ENCODE assay signal across 8 mouse cellular contexts in the genomic region with DNA sequence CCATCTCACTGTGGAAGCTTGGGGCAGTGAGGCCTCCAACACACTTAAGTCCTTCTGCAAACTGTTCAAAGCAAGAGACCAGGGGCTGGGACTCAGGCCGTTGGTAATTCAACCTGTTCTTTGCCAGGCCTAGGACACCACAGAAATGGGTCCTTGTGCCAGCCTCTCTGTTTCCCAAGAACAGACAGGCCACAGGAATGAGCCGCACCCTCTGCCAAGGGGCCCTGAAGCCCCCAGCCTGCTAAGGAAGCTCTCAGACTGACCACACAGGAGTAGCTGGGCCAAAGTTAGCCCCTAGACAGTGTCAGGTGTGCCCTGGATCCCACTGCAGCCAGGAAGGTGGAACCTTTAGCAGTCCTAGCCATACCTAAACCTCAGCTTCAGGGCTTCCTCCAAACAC. TPM values are rescaled to one million over a fixed set of nuclear protein-coding genes. Genes with fewer than 3 reads are reported as not detected.
DNase-seq lines count a peak whose midpoint lies in the region; ATAC-seq and TF ChIP-seq lines count a peak whose summit lies in the region.

No protein-coding gene starts in this region.

- ATAC-seq in forebrain, postnatal 0 days = no peak
- no peak for ATAC-seq in limb, embryonic 15.5 days (ENCODE audit: insufficient number of reproducible peaks, low FRiP score, low TSS enrichment, low read depth)
- ATAC-seq in neural tube, embryonic 15.5 days (ENCODE audit: low FRiP score) = no peak

- H3K4me3 ChIP-seq in forebrain, postnatal 0 days (ENCODE audit: low read depth, low read length) = peak overlapping the region; percentile 99
- H3K4me3 ChIP-seq in limb, embryonic 15.5 days = peak overlapping the region; percentile 97
- peak overlapping the region; percentile 91 for H3K4me3 ChIP-seq in neural tube, embryonic 15.5 days (replicated peaks)

- peak overlapping the region; percentile 65 for H3K4me2 ChIP-seq in forebrain, postnatal 0 days (ENCODE audit: low read depth)
- peak overlapping the region; percentile 74 for H3K4me2 ChIP-seq in limb, embryonic 15.5 days
- peak overlapping the region; percentile 94 for H3K4me2 ChIP-seq in neural tube, embryonic 15.5 days

- peak; percentile 26 for DNase-seq in kidney, adult 9 months
- no peak for DNase-seq in kidney, postnatal 36 days
- DNase-seq in NIH3T3 (ENCODE audit: low read depth) = peak; percentile 38
- no peak for DNase-seq in forebrain, postnatal 0 days
- no peak for DNase-seq in spleen, postnatal 36 days (ENCODE audit: low spot score in 2 of 2)
- no peak for DNase-seq in frontal cortex, postnatal 36 days (ENCODE audit: low spot score in 2 of 2)

- no peaks in the 10 kb centered on the region for H3K9me3 ChIP-seq in forebrain, postnatal 0 days (ENCODE audit: low read length)
- no peaks in the 10 kb centered on the region for H3K9me3 ChIP-seq in limb, embryonic 15.5 days
- H3K9me3 ChIP-seq in neural tube, embryonic 15.5 days (replicated peaks) = no peaks in the 10 kb centered on the region

- peaks cover 31% of the 10 kb centered on the region for H3K4me1 ChIP-seq in forebrain, postnatal 0 days (ENCODE audit: insufficient read depth)
- peaks cover 63% of the 10 kb centered on the region for H3K4me1 ChIP-seq in limb, embryonic 15.5 days
- H3K4me1 ChIP-seq in neural tube, embryonic 15.5 days = peaks cover 61% of the 10 kb centered on the region

- peaks cover 12% of the 10 kb centered on the region; the same call in 1 of the 2 replicates for H3K36me3 ChIP-seq in forebrain, postnatal 0 days (ENCODE audit: insufficient read depth)
- peaks cover 17% of the 10 kb centered on the region for H3K36me3 ChIP-seq in limb, embryonic 15.5 days
- H3K36me3 ChIP-seq in neural tube, embryonic 15.5 days = peaks cover 18% of the 10 kb centered on the region

- 69% methylated on average over 2 of the region's 2 CpGs for WGBS in forebrain, postnatal 0 days
- WGBS in limb, embryonic 15.5 days = 39% methylated on average over 2 of the region's 2 CpGs
- 66% methylated on average over 2 of the region's 2 CpGs for WGBS in neural tube, embryonic 15.5 days

- H3K27ac ChIP-seq in forebrain, postnatal 0 days (ENCODE audit: low read depth, low read length) = no peak overlapping the region
- peak overlapping the region; percentile 96 for H3K27ac ChIP-seq in limb, embryonic 15.5 days
- H3K27ac ChIP-seq in neural tube, embryonic 15.5 days (replicated peaks) = 0 out of 2 replicates have a peak overlapping the region, but pooled peaks have one; percentile 93

- no peak for TF ChIP-seq CTCF in forebrain, postnatal 0 days (IDR thresholded peaks at IDR 0.05; ENCODE audit: low read depth)

- H3K27me3 ChIP-seq in forebrain, postnatal 0 days (ENCODE audit: insufficient read depth, low read length) = no peaks in the 10 kb centered on the region
- H3K27me3 ChIP-seq in limb, embryonic 15.5 days = no peaks in the 10 kb centered on the region
- no peaks in the 10 kb centered on the region for H3K27me3 ChIP-seq in neural tube, embryonic 15.5 days (replicated peaks)

- H3K9ac ChIP-seq in forebrain, postnatal 0 days = peak overlapping the region; percentile 92
- peak overlapping the region; percentile 87 for H3K9ac ChIP-seq in limb, embryonic 15.5 days
- H3K9ac ChIP-seq in neural tube, embryonic 15.5 days (replicated peaks) = peak overlapping the region; percentile 74

RNA-seq across cellular contexts. Expression of gene Mxd4, which starts 1.1 kb away (rescaled TPM):
- 75.9 and 88.9 TPM in 2 replicates for total RNA-seq in forebrain, postnatal 0 days (2014; rRNA removed)
- polyA plus RNA-seq in forebrain, postnatal 0 days (2015; fragmentation: Nextera tagmentation; extraction: Ambion mirVana) = 18.1 and 23.7 TPM in 2 replicates
- polyA plus RNA-seq in limb, embryonic 15.5 days (2015; fragmentation: Nextera tagmentation; extraction: Ambion mirVana) = 40.3 and 42.4 TPM in 2 replicates
- 25.7 and 29.7 TPM in 2 replicates for polyA plus RNA-seq in neural tube, embryonic 15.5 days (2015; fragmentation: Nextera tagmentation; extraction: Ambion mirVana)

RNA-seq across cellular contexts. Expression of gene Haus3, which starts 17.1 kb away (rescaled TPM):
- 6.0 and 11.4 TPM in 2 replicates for total RNA-seq in forebrain, postnatal 0 days (2014; rRNA removed)
- 7.9 and 9.1 TPM in 2 replicates for polyA plus RNA-seq in forebrain, postnatal 0 days (2015; fragmentation: Nextera tagmentation; extraction: Ambion mirVana)
- 28.1 and 29.4 TPM in 2 replicates for polyA plus RNA-seq in limb, embryonic 15.5 days (2015; fragmentation: Nextera tagmentation; extraction: Ambion mirVana)
- 13.1 and 19.2 TPM in 2 replicates for polyA plus RNA-seq in neural tube, embryonic 15.5 days (2015; fragmentation: Nextera tagmentation; extraction: Ambion mirVana)

RNA-seq across cellular contexts. Expression of gene Poln, which starts 17.1 kb away (rescaled TPM):
- total RNA-seq in forebrain, postnatal 0 days (2014; rRNA removed) = 0.05 and 0.15 TPM in 2 replicates
- 0.13 and 0.48 TPM in 2 replicates for polyA plus RNA-seq in forebrain, postnatal 0 days (2015; fragmentation: Nextera tagmentation; extraction: Ambion mirVana)
- polyA plus RNA-seq in limb, embryonic 15.5 days (2015; fragmentation: Nextera tagmentation; extraction: Ambion mirVana) = 3.3 and 3.9 TPM in 2 replicates
- polyA plus RNA-seq in neural tube, embryonic 15.5 days (2015; fragmentation: Nextera tagmentation; extraction: Ambion mirVana) = 0.31 and 0.52 TPM in 2 replicates

Comparison
In these comparisons a context has a peak if more than half of its experiments do, and no peak if none do; other contexts are left out.
1. DNase-seq: peak in kidney, adult 9 months (single experiment) and NIH3T3 (single experiment); none in kidney, postnatal 36 days (0 of 2), forebrain, postnatal 0 days (single experiment), spleen, postnatal 36 days (0 of 2) and frontal cortex, postnatal 36 days (0 of 2).
2. Peak in every context shown above with its lines, with median percentiles within 50 percentile points of each other: H3K4me2 ChIP-seq, H3K4me3 ChIP-seq and H3K9ac ChIP-seq.